Mouse (Mus musculus): ENCODE results near the gene Rsg1.

Rsg1 gene

GRCm38 (mm10) chr4:141213770-141214336 lies at the start of gene Rsg1:
Rsg1 (plus strand) TSS chr4:141213956.
- DNase-seq: peak; percentile 97 to 98

DNA sequence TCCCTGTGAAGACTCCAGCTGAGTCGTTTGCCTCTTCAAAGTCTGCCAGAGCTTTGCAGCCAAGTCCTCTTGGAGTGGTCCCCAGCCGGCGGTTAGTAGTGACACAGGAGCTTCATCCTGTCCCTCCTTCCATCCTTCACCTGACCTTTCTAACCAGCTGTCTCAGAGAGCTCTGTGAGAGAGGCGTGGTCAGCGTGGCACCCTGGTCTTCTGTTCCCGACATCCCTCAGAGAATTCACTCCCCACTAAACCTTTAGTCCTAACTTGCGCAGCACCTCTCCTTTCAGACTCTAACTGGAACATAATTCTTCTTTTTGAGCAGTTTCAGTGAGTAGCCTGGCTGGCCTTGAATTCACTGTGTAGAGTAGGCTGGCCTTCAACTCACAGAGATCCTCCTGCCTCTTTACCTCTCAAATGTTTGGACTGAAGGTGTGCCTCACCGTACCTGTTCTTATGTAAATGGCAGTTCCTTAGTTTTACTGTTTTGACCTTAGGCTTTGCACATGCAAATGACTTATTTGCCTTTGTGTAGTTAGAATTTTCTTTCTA lies 47.9 kb upstream of the Rsg1 start:
- no peak for DNase-seq

DNA sequence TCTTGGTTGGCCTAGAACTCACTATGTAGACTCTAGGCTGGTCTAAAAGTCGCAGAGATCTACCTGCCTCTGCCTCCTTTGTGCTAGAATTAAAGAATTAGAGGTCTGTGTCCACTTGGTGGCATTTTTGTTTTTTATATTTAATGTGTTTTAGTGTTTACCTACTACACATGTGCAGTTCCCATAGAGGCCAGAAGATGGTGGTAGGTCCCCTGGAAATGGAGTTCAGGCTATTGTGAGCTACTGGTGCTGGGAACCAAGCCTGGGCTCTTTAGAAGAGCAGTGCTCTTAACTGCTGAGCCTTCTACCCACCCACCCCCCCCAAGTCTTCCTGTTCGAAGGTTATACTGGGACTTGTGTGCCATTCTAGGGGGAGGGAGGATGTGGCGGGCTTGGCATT lies 46.6 kb upstream of the Rsg1 start:
- DNase-seq: no peak

DNA sequence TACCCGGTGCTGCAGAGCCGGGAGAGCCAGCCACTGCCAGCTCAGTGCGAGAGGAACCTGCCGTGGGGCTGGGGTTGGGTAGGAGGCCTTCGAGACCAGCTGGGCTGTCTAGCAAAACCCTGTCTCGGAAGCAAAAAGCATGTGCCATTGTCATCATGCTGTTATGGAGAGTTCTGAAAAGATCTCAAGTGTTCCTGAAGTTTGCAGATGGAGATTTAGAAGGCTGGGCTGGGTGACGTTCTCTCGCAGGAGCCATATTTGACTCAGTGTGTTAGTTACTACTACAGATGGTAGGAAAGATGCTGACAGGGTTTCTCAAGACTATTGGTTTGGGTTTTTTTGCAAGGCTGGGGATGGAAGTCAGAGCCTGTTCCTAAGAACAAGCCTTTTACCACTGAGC lies 41.6 kb upstream of the Rsg1 start:
- DNase-seq: no peak

DNA sequence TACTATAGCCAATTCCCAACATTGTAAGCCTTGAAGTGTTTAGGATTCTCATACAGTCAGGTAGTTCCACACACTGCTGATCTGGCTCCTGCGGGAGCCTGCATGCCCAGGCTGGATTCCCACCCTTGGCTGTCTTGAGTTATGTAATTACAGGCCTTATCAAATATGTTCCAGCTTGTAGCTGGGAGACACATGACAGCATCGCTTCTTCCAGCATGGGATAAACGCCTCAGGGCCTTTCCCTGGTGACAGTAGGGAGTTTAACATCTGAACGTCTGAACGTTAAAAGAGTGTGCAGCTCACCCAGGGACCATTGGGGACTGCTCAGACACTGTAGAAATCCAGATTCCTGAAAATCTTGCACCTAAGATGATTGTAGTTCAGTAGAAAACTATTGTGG lies 38.0 kb upstream of the Rsg1 start:
- no peak for DNase-seq

- no peak for DNase-seq
Observed at GRCm38 (mm10) chr4:141176328-141176838, 37.4 kb upstream of the Rsg1 start.

- DNase-seq: no peak
Observed at GRCm38 (mm10) chr4:141178500-141178899, 35.3 kb upstream of the Rsg1 start.

GRCm38 (mm10) chr4:141180831-141181230 lies 32.9 kb upstream of the Rsg1 start:
- DNase-seq: no peak

- DNase-seq: no peak
Observed at GRCm38 (mm10) chr4:141181981-141182380, 31.8 kb upstream of the Rsg1 start.

DNA sequence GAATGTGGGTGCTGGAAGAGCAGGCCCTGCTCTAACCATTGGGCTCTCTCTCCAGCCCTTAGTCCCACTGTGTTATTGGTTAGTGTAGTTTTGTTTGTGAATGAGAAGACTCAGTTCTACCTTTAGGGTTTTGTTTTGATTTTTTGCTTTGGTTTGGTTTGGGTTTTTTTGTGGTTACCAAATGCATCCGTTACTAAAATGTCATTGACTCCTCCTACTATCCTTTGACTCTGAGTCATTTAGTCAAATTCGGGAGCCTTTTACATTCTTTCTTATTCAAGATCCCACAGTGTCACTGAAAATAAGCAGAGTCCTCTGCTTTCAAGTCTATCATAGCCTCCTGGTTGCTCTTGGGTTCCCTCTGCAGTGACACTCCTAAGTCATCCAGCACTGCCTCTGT lies 29.8 kb upstream of the Rsg1 start:
- no peak for DNase-seq

DNA sequence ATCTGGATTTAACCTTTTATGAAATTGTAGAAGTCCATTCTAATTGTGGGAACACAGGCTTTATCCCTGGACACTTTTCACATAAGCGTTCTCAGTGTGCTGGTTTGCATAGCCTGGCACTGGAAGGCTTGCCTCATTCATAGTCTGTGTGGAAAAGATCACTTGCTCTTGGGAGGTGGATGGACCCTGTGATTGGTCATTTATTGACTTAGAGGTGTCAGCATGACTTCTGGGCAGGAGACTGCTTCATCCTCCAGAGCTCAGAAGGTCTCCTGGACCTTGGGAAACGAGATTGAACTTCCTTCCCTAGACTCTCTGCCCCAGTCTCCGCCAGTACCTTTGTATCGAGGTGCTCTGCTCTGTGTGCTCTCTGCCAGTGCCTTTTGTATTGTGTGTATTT lies 29.3 kb upstream of the Rsg1 start:
- no peak for DNase-seq

GRCm38 (mm10) chr4:141186923-141187836 lies 26.6 kb upstream of the Rsg1 start:
- no peak for DNase-seq

DNA sequence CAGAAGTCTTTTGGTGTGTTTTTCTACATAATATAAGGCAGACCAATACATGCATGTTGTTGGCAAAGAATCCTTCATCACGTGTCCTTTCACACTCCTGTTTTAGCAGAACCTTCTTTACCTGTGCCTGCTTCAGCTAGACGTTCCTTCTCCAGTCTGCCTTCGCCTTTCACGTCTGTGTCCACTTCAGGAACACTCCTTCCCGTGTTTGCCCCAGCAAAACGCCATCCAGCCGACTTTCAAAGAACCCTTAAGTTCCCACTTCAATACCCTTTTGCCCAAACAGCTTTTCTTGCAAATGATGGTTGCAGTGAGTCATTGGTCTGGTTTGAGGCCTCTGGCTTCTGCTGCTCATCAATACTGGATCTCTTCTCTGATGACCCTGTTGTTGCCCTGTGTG lies 22.5 kb upstream of the Rsg1 start:
- DNase-seq: no peak

- no peak for DNase-seq
Observed at GRCm38 (mm10) chr4:141194553-141194952, 19.2 kb upstream of the Rsg1 start.

DNA sequence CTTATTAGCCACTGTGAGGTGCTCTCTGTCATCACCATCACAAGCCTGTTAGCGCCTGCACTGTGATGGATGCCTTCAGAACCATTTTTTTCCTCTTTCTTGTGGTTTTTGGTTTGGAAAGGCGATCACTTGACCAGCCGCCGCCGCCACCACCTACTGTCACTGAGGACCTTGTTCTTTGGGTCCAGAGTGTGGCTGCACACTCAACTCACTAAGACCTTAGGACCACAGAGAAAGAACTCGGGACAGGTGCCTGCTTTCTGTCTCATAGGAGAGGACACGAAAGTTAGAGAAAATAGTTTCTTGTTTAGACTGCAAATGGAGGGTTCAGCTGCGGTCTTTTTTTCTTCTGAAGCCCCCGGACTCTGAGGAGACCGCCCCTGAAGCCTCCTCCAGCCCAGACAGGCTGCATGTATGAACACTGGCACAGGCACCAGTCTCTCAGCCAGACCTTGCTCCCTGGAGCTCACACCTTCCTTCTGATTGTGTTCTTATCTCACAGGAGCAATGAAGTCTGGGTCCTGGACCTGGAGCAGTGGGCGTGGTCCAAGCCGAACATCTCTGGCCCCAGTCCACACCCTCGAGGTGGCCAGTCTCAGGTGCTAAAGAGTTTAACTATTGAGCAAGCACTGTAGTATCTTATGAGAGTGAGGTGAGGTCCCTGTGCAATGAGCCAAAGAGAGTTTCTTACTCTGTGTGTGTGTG lies 16.6 kb upstream of the Rsg1 start:
- no peak for DNase-seq

- no peak for DNase-seq
Observed at GRCm38 (mm10) chr4:141197686-141198035, 16.1 kb upstream of the Rsg1 start.

DNA sequence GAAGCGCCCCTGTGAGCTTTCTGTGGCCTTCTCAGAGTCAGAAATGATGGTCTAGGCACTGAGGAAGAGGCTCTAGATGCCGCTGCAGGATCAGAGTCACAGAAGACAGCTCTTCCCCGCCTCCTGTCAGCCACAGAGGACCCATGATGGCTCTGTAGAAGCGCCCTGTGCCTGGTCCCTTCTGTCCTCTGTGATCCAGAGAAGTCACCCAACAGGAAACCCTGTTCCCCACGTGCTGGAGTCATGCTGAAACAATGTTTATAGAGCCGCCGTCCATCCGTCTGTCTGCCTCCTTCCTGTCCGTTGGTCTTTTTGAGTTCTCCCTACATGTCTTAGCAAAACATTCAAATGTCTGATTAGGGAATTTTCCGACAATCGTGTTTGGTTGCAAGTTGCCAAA lies 12.8 kb upstream of the Rsg1 start:
- DNase-seq: no peak

DNA sequence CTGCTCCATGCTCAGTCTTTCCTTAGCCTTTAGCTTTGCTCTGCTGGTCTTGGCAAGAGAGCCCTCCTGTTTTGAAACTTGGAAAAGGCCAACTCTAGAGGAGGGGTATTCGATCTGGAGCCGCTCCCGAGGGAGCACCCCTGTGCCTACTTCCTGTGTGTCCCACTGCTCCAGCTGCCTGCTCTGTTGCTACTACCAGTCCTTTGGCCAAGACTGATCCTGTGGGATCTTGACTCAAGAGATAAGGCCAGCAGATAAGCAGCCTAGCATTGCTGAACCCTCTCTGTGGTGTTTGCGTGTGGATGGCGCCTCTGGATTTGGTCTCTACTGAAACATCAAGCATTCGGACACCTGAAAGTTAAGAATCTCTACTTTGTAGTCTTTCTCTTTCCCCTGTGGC lies 11.6 kb upstream of the Rsg1 start:
- no peak for DNase-seq

GRCm38 (mm10) chr4:141204580-141205061 lies 9.1 kb upstream of the Rsg1 start:
- peak; percentile 27 to 46 for DNase-seq

DNA sequence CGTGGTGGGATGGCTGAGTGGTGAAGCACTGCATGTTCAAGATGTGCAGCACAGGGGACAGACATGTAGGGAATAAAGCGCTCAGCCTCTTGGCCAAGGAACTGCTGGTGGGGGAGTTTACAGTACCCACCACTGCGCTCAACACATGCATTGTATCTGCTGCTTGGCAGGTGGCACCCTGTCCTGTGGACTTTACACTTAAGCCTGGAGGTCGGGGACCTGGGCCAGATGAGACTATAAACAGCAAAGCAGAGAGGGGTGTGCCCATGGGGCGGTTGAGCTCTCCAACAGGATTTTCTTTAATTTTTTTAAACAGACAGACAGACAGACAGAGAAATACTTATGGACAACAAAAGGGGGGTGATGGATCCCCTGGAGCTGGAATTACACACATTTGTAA lies 6.7 kb upstream of the Rsg1 start:
- DNase-seq: no peak

DNA sequence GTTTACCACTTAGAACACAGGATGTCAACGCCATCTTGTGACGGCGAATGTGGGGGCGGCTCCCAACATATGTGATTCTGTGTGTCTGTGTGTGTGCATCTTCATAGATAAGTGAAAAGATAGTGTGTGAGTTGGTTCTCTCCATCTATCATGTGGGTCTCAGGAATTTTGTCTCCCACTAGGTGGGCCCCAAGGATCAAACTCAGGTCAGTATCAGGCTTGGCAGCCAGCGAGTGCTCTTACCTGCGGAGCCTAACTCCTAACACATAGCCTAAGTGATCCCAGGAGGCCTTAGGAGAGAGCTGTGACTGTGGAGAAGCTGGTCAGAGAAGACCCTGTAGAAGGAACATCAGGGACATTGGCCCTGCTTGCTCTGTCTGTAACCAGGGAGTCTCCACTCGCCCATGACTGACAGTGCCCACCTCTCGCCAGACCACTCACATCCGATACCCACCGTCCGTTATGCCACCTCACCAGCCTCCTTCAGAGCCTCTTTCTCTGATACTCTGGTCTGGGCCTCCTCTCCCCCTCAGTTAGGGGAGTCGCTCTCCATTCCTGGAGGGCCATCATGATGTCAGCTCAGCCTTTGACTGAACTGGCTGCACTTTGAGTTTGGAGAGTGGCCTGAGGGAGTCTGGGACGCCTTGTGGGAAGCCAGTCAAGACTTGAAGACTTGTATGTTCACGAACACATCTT lies 3.1 kb upstream of the Rsg1 start:
- no peak for DNase-seq

- no peak for DNase-seq
Observed at GRCm38 (mm10) chr4:141211646-141212045, 2.1 kb upstream of the Rsg1 start.

DNA sequence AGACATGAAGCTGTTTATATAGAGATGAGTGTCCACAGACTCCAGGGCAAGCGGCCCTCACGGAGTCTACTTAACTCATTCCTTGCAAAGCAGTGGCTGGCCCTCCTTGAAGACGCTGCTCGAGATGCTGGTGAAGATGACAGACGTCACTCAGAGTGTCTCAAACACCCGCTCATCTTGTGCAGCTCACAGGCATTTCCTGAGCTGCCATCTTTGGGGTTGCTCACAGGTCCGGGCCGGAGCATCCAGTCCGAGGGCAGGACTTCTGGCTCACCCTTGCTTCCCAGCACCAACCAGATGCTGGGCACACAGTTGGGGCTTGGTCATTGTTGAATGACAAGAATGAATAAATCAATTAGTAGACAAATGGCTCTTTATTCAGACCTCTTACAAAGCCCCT lies 864 bp upstream of the Rsg1 start:
- no peak for DNase-seq

All from thymus, postnatal 36 days (tissue).